Mouse (Mus musculus): ENCODE results near the gene Cmtm5. TPM values are rescaled to one million over a fixed set of nuclear protein-coding genes. Genes with fewer than 3 reads are reported as not detected.
"Not testable (repeated sequence)": the region's sequence is repeated elsewhere in the genome, so short reads cannot be mapped to it uniquely, and the experiment has no call there.

The Cmtm5 gene
- total and polyA plus RNA-seq, 3 experiments: not detected

GRCm38 (mm10) chr14:54978664-54979063 lies 42.6 kb downstream of the Cmtm5 start:
- no peaks in the 10 kb centered on the region for H3K4me1 ChIP-seq (ENCODE audit: insufficient read depth, low read depth, low read length)
- ATAC-seq (ENCODE audit: extremely low read depth, insufficient number of reproducible peaks, low FRiP score, poor library complexity, severe bottlenecking): no peak
- H3K9me3 ChIP-seq (replicated peaks): no peaks in the 10 kb centered on the region
- H3K4me3 ChIP-seq (ENCODE audit: low read depth, low read length): no peak overlapping the region
- DNase-seq (ENCODE audit: low spot score): no peak
- H3K27me3 ChIP-seq (ENCODE audit: insufficient read depth, low read length): peaks cover 32% of the 10 kb centered on the region
- TF ChIP-seq CTCF (IDR thresholded peaks at IDR 0.05; ENCODE audit: low read depth, low read length): no peak
- no peak for TF ChIP-seq GATA2 (IDR thresholded peaks at IDR 0.05; ENCODE audit: borderline replicate concordance, low read depth, low read length)
- no peak for TF ChIP-seq TAL1 (conservative IDR thresholded peaks at IDR 0.05; ENCODE audit: low read depth, low read length)
- no peak for TF ChIP-seq GATA1 (IDR thresholded peaks at IDR 0.05; ENCODE audit: borderline replicate concordance, low read length)
- TF ChIP-seq POLR2AphosphoS5 (IDR thresholded peaks at IDR 0.05; ENCODE audit: insufficient replicate concordance, low read depth, low read length): no peak
- H3K36me3 ChIP-seq (replicated peaks): no peaks in the 10 kb centered on the region

- H3K27me3 ChIP-seq (ENCODE audit: insufficient read depth, low read length): peaks cover 22% of the 10 kb centered on the region
- DNase-seq (ENCODE audit: low spot score) (no peak), ATAC-seq (ENCODE audit: extremely low read depth, insufficient number of reproducible peaks, low FRiP score, poor library complexity, severe bottlenecking) (no peak)
- no peaks in the 10 kb centered on the region for H3K36me3 ChIP-seq (replicated peaks)
- no peaks in the 10 kb centered on the region for H3K4me1 ChIP-seq (ENCODE audit: insufficient read depth, low read depth, low read length)
- no peaks in the 10 kb centered on the region for H3K9me3 ChIP-seq (replicated peaks)
- TF ChIP-seq TAL1 (conservative IDR thresholded peaks at IDR 0.05; ENCODE audit: low read depth, low read length) (no peak), GATA1 (IDR thresholded peaks at IDR 0.05; ENCODE audit: borderline replicate concordance, low read length) (no peak), CTCF (IDR thresholded peaks at IDR 0.05; ENCODE audit: low read depth, low read length) (no peak)
- H3K4me3 ChIP-seq (ENCODE audit: low read depth, low read length): no peak overlapping the region
Measured at GRCm38 (mm10) chr14:54981934-54982333, 45.9 kb downstream of the Cmtm5 start.

- not testable (repeated sequence) for H3K4me1 ChIP-seq (ENCODE audit: insufficient read depth, low read depth, low read length); ATAC-seq (ENCODE audit: extremely low read depth, insufficient number of reproducible peaks, low FRiP score, poor library complexity, severe bottlenecking); H3K36me3 ChIP-seq (replicated peaks); H3K9me3 ChIP-seq (replicated peaks); DNase-seq (ENCODE audit: low spot score); H3K4me3 ChIP-seq (ENCODE audit: low read depth, low read length)
- H3K27me3 ChIP-seq (ENCODE audit: insufficient read depth, low read length): peaks cover 24% of the 10 kb centered on the region; the same call in 1 of the 2 replicates
Measured at GRCm38 (mm10) chr14:54988350-54988874, 52.4 kb downstream of the Cmtm5 start.

Other genes starting within 250 kb of the Cmtm5 start
Only the 20 nearest of the 21 such genes appear.
- gene Gm29776, start 237.4 kb upstream of the Cmtm5 start, total RNA-seq (2014; fragmentation: Nextera tagmentation): not detected in 2 replicates
- 0.11 TPM in 1 of 2 replicates, not detected in the other for gene Gm29776, start 237.4 kb upstream of the Cmtm5 start, total RNA-seq (2017)
- gene Gm29776, start 237.4 kb upstream of the Cmtm5 start, polyA plus RNA-seq (2012): 0.02 TPM in 1 of 2 replicates, not detected in the other
- 0.90 and 1.6 TPM in 2 replicates for gene Cebpe, start 224.1 kb upstream of the Cmtm5 start, total RNA-seq (2014; fragmentation: Nextera tagmentation)
- 0.16 TPM in 1 of 2 replicates, not detected in the other for gene Cebpe, start 224.1 kb upstream of the Cmtm5 start, total RNA-seq (2017)
- 11.1 and 12.4 TPM in 2 replicates for gene Cebpe, start 224.1 kb upstream of the Cmtm5 start, polyA plus RNA-seq (2012)
- 325 and 329 TPM in 2 replicates for gene Slc7a8, start 154.3 kb upstream of the Cmtm5 start, total RNA-seq (2014; fragmentation: Nextera tagmentation)
- gene Slc7a8, start 154.3 kb upstream of the Cmtm5 start, total RNA-seq (2017): 45.0 and 54.9 TPM in 2 replicates
- gene Slc7a8, start 154.3 kb upstream of the Cmtm5 start, polyA plus RNA-seq (2012): 191 and 199 TPM in 2 replicates
- not detected in 2 replicates for gene Rnf212b, start 122.1 kb upstream of the Cmtm5 start, total RNA-seq (2014; fragmentation: Nextera tagmentation)
- gene Rnf212b, start 122.1 kb upstream of the Cmtm5 start, total RNA-seq (2017): 0.27 TPM in 1 of 2 replicates, not detected in the other
- not detected in 2 replicates for gene Rnf212b, start 122.1 kb upstream of the Cmtm5 start, polyA plus RNA-seq (2012)
- gene Homez, start 65.3 kb upstream of the Cmtm5 start, total RNA-seq (2014; fragmentation: Nextera tagmentation): 9.2 and 10.0 TPM in 2 replicates
- 8.1 and 8.4 TPM in 2 replicates for gene Homez, start 65.3 kb upstream of the Cmtm5 start, total RNA-seq (2017)
- gene Homez, start 65.3 kb upstream of the Cmtm5 start, polyA plus RNA-seq (2012): 1.2 and 1.3 TPM in 2 replicates
- gene Ppp1r3e, start 58.7 kb upstream of the Cmtm5 start, total RNA-seq (2014; fragmentation: Nextera tagmentation): 3.6 and 8.7 TPM in 2 replicates
- gene Ppp1r3e, start 58.7 kb upstream of the Cmtm5 start, total RNA-seq (2017): 0.64 and 0.87 TPM in 2 replicates
- gene Ppp1r3e, start 58.7 kb upstream of the Cmtm5 start, polyA plus RNA-seq (2012): 1.2 TPM in 2 replicates
- 9.9 and 10.6 TPM in 2 replicates for gene Bcl2l2, start 52.9 kb upstream of the Cmtm5 start, total RNA-seq (2014; fragmentation: Nextera tagmentation)
- gene Bcl2l2, start 52.9 kb upstream of the Cmtm5 start, total RNA-seq (2017): 12.7 and 14.0 TPM in 2 replicates
- 25.2 and 36.3 TPM in 2 replicates for gene Bcl2l2, start 52.9 kb upstream of the Cmtm5 start, polyA plus RNA-seq (2012)
- 5.5 TPM in 1 of 2 replicates, not detected in the other for gene Gm20521, start 52.8 kb upstream of the Cmtm5 start, total RNA-seq (2014; fragmentation: Nextera tagmentation)
- gene Gm20521, start 52.8 kb upstream of the Cmtm5 start, total RNA-seq (2017): 1.2 and 2.1 TPM in 2 replicates
- 3.0 and 4.0 TPM in 2 replicates for gene Gm20521, start 52.8 kb upstream of the Cmtm5 start, polyA plus RNA-seq (2012)
- 190 and 193 TPM in 2 replicates for gene Pabpn1, start 43.8 kb upstream of the Cmtm5 start, total RNA-seq (2014; fragmentation: Nextera tagmentation)
- gene Pabpn1, start 43.8 kb upstream of the Cmtm5 start, total RNA-seq (2017): 118 and 142 TPM in 2 replicates
- 387 and 490 TPM in 2 replicates for gene Pabpn1, start 43.8 kb upstream of the Cmtm5 start, polyA plus RNA-seq (2012)
- 0.60 TPM in 1 of 2 replicates, not detected in the other for gene Slc22a17, start 23.1 kb upstream of the Cmtm5 start, total RNA-seq (2014; fragmentation: Nextera tagmentation)
- 0.05 and 0.06 TPM in 2 replicates for gene Slc22a17, start 23.1 kb upstream of the Cmtm5 start, total RNA-seq (2017)
- gene Slc22a17, start 23.1 kb upstream of the Cmtm5 start, polyA plus RNA-seq (2012): 0.13 and 0.33 TPM in 2 replicates
- gene Efs, start 10.1 kb upstream of the Cmtm5 start, total RNA-seq (2014; fragmentation: Nextera tagmentation): not detected in 2 replicates
- not detected in 2 replicates for gene Efs, start 10.1 kb upstream of the Cmtm5 start, total RNA-seq (2017)
- not detected in 2 replicates for gene Efs, start 10.1 kb upstream of the Cmtm5 start, polyA plus RNA-seq (2012)
- gene Il25, start 3.6 kb upstream of the Cmtm5 start, total RNA-seq (2014; fragmentation: Nextera tagmentation): not detected in 2 replicates
- gene Il25, start 3.6 kb upstream of the Cmtm5 start, total RNA-seq (2017): not detected in 2 replicates
- not detected in 2 replicates for gene Il25, start 3.6 kb upstream of the Cmtm5 start, polyA plus RNA-seq (2012)
- not detected in 2 replicates for gene Myh6, start 30.7 kb downstream of the Cmtm5 start, total RNA-seq (2014; fragmentation: Nextera tagmentation)
- 0.29 and 0.38 TPM in 2 replicates for gene Myh6, start 30.7 kb downstream of the Cmtm5 start, total RNA-seq (2017)
- 0.18 and 0.23 TPM in 2 replicates for gene Myh6, start 30.7 kb downstream of the Cmtm5 start, polyA plus RNA-seq (2012)
- not detected in 2 replicates for gene Gm17428, start 40.7 kb downstream of the Cmtm5 start, total RNA-seq (2014; fragmentation: Nextera tagmentation)
- not detected in 2 replicates for gene Gm17428, start 40.7 kb downstream of the Cmtm5 start, total RNA-seq (2017)
- not detected in 2 replicates for gene Gm17428, start 40.7 kb downstream of the Cmtm5 start, polyA plus RNA-seq (2012)
- 0.90 TPM in 1 of 2 replicates, not detected in the other for gene Myh7, start 58.4 kb downstream of the Cmtm5 start, total RNA-seq (2014; fragmentation: Nextera tagmentation)
- under 0.01 and 0.16 TPM in 2 replicates for gene Myh7, start 58.4 kb downstream of the Cmtm5 start, total RNA-seq (2017)
- 0.17 and 0.18 TPM in 2 replicates for gene Myh7, start 58.4 kb downstream of the Cmtm5 start, polyA plus RNA-seq (2012)
- 55.2 and 64.8 TPM in 2 replicates for gene Ngdn, start 79.2 kb downstream of the Cmtm5 start, total RNA-seq (2014; fragmentation: Nextera tagmentation)
- 62.0 and 78.3 TPM in 2 replicates for gene Ngdn, start 79.2 kb downstream of the Cmtm5 start, total RNA-seq (2017)
- 31.7 and 41.4 TPM in 2 replicates for gene Ngdn, start 79.2 kb downstream of the Cmtm5 start, polyA plus RNA-seq (2012)
- gene Zfhx2, start 156.1 kb downstream of the Cmtm5 start, total RNA-seq (2014; fragmentation: Nextera tagmentation): 7.9 and 8.6 TPM in 2 replicates
- gene Zfhx2, start 156.1 kb downstream of the Cmtm5 start, total RNA-seq (2017): 1.5 and 1.9 TPM in 2 replicates
- gene Zfhx2, start 156.1 kb downstream of the Cmtm5 start, polyA plus RNA-seq (2012): 2.8 and 2.9 TPM in 2 replicates
- gene Thtpa, start 158.5 kb downstream of the Cmtm5 start, total RNA-seq (2014; fragmentation: Nextera tagmentation): 15.2 and 17.1 TPM in 2 replicates
- 16.3 and 17.2 TPM in 2 replicates for gene Thtpa, start 158.5 kb downstream of the Cmtm5 start, total RNA-seq (2017)
- gene Thtpa, start 158.5 kb downstream of the Cmtm5 start, polyA plus RNA-seq (2012): 2.6 and 3.7 TPM in 2 replicates
- 45.8 and 47.8 TPM in 2 replicates for gene Ap1g2, start 170.3 kb downstream of the Cmtm5 start, total RNA-seq (2014; fragmentation: Nextera tagmentation)
- 17.1 and 31.8 TPM in 2 replicates for gene Ap1g2, start 170.3 kb downstream of the Cmtm5 start, total RNA-seq (2017)
- 16.0 and 21.8 TPM in 2 replicates for gene Ap1g2, start 170.3 kb downstream of the Cmtm5 start, polyA plus RNA-seq (2012)
- gene Jph4, start 180.7 kb downstream of the Cmtm5 start, total RNA-seq (2014; fragmentation: Nextera tagmentation): not detected in 2 replicates
- gene Jph4, start 180.7 kb downstream of the Cmtm5 start, total RNA-seq (2017): 0.06 and 0.11 TPM in 2 replicates
- gene Jph4, start 180.7 kb downstream of the Cmtm5 start, polyA plus RNA-seq (2012): not detected in 2 replicates